Mouse (Mus musculus) kidney, adult 2 months (tissue): ENCODE data around the gene Snap91. TPM values are rescaled to one million over a fixed set of nuclear protein-coding genes. Genes with fewer than 3 reads are reported as not detected.

Source experiments
- DNase-seq: peaks from one replicate; pipeline ENCODE4 v3.0.0; 2021
- H3K27ac ChIP-seq: fragments of 200-500 bp; 2 replicates; pipeline ENCODE4 v1.5.1; 2012; ENCODE audit warnings: low read depth, low read length, control low read depth, inconsistent platforms; ENCODE audit not compliant: insufficient read depth
- H3K27me3 ChIP-seq: fragments of 200-500 bp; replicated peaks from 2 replicates; pipeline ENCODE4 v1.6.1; 2012; ENCODE audit warnings: mild to moderate bottlenecking, moderate library complexity, low read length, inconsistent platforms; ENCODE audit not compliant: control insufficient read depth, insufficient read depth
- H3K36me3 ChIP-seq: fragments of 200-500 bp; 2 replicates; pipeline ENCODE4 v1.6.1; 2012; ENCODE audit warnings: mild to moderate bottlenecking, moderate library complexity, low read length, inconsistent platforms; ENCODE audit not compliant: control insufficient read depth, insufficient read depth
- H3K4me1 ChIP-seq: fragments of 200-500 bp; 2 replicates; pipeline ENCODE4 v1.6.1; 2011; ENCODE audit warnings: low read length; ENCODE audit not compliant: control insufficient read depth, insufficient read depth
- H3K4me3 ChIP-seq: fragments of 200-500 bp; 2 replicates; pipeline ENCODE4 v1.5.1; 2011; ENCODE audit warnings: mild to moderate bottlenecking, low read depth, low read length, control low read depth; ENCODE audit not compliant: insufficient read depth
- CTCF ChIP-seq: fragments of 200-500 bp; conservative IDR thresholded peaks from 2 replicates; pipeline ENCODE4 v1.5.1; 2011; ENCODE audit warnings: low read depth, mild to moderate bottlenecking, control low read depth, low read length, moderate library complexity, mixed read lengths; ENCODE audit not compliant: insufficient read depth, insufficient read length
- POLR2A ChIP-seq: fragments of 200-500 bp; IDR thresholded peaks from one replicate; pipeline ENCODE4 v1.6.1; 2011; ENCODE audit warnings: low read depth, low read length, control low read depth
- WGBS: fragments of 180-500 bp; shearing (Covaris S2); methylation state at CpG from one replicate; pipeline ENCODE4 v1.1.7; 2018; 5-methylcytosine and 5-hydroxymethylcytosine counted together
- polyA plus RNA-seq: library from polyadenylated mRNA; depleted of rRNA; stranded (reverse); fragments of >200 nt; gene quantifications from 2 replicates; pipeline ENCODE4 v1.2.3, GENCODE M21; 2012

The Snap91 gene
- polyA plus RNA-seq, 1 experiment, result 4.1 TPM

- no peaks in the 10 kb centered on the region for H3K36me3 ChIP-seq
- H3K27ac ChIP-seq, result no peak overlapping the region
- H3K4me3 ChIP-seq, result no peak overlapping the region
- H3K4me1 ChIP-seq, result no peaks in the 10 kb centered on the region
- no peak for DNase-seq
- WGBS, result 96% methylated on average over 3 of the region's 3 CpGs
- TF ChIP-seq POLR2A (no peak), CTCF (no peak)
- no peaks in the 10 kb centered on the region for H3K27me3 ChIP-seq
These were observed 150.6 kb downstream of the Snap91 start for GRCm38 (mm10) chr9:86729811-86730210.

DNA sequence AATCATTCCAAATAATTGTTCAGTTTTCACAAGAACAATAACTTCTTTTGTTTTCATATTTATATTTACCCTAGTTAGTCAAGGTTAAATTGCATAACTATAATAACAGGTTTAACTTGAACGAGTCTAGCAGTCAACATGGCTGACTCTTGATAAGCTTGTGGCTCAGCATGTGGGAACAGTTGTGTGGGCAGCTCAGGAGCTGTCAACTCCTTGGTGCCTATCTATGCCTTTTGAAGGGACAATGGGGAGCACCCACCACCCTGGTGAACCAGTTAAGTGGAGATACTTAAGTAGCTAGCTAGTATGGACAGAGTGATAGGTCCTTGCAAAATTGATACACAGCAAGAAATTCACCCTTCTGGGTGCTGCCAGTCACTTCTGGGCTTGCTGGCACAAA lies 151.4 kb downstream of the Snap91 start:
- Histone ChIP-seq H3K4me3 (no peak overlapping the region), H3K36me3 (no peaks in the 10 kb centered on the region), H3K4me1 (no peaks in the 10 kb centered on the region), H3K27me3 (no peaks in the 10 kb centered on the region), H3K27ac (no peak overlapping the region)
- no peak for TF ChIP-seq POLR2A
- no peak for TF ChIP-seq CTCF
- 74% methylated on average over 1 of the region's 1 CpGs for WGBS
- DNase-seq, result no peak

DNA sequence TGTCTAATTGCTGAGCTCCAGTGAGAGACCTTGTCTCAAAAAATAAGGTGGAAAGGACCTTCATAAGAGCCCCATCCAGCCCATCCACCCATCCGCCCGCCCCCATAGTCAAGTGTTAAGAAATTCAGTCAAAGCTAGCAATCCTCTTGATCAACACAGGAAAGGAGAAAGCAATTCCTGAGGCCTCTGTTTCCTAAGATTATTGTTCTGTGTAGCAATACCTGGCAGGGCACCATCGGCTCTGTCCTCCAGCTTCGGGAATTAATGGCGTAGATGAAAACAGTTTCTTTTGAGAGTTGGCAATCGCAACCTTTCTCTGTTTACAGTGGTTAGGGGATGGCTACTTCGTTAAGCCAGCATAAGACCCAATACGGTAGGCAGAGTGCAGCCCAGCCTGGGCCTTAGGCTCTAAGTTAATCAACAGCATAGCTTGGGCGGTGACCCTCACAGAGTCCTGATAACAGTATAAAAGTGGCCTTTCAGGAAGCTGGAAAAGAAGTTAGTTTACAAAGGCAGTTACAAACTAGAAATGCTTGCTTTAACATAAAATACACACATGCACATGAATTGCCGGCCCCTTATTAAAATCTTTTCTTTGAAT lies 152.1 kb downstream of the Snap91 start:
- TF ChIP-seq CTCF (no peak), POLR2A (no peak)
- DNase-seq, result no peak
- H3K4me1 ChIP-seq, result no peaks in the 10 kb centered on the region
- H3K36me3 ChIP-seq, result no peaks in the 10 kb centered on the region
- no peaks in the 10 kb centered on the region for H3K27me3 ChIP-seq
- no peak overlapping the region for H3K4me3 ChIP-seq
- 75% methylated on average over 10 of the region's 10 CpGs for WGBS
- no peak overlapping the region for H3K27ac ChIP-seq

GRCm38 (mm10) chr9:86726381-86726720 lies 154.1 kb downstream of the Snap91 start:
- TF ChIP-seq CTCF (no peak), POLR2A (no peak)
- Histone ChIP-seq H3K36me3 (no peaks in the 10 kb centered on the region), H3K27ac (no peak overlapping the region), H3K4me3 (no peak overlapping the region), H3K27me3 (no peaks in the 10 kb centered on the region), H3K4me1 (no peaks in the 10 kb centered on the region)
- DNase-seq, result no peak
- WGBS, result 87% methylated on average over 5 of the region's 5 CpGs

DNA sequence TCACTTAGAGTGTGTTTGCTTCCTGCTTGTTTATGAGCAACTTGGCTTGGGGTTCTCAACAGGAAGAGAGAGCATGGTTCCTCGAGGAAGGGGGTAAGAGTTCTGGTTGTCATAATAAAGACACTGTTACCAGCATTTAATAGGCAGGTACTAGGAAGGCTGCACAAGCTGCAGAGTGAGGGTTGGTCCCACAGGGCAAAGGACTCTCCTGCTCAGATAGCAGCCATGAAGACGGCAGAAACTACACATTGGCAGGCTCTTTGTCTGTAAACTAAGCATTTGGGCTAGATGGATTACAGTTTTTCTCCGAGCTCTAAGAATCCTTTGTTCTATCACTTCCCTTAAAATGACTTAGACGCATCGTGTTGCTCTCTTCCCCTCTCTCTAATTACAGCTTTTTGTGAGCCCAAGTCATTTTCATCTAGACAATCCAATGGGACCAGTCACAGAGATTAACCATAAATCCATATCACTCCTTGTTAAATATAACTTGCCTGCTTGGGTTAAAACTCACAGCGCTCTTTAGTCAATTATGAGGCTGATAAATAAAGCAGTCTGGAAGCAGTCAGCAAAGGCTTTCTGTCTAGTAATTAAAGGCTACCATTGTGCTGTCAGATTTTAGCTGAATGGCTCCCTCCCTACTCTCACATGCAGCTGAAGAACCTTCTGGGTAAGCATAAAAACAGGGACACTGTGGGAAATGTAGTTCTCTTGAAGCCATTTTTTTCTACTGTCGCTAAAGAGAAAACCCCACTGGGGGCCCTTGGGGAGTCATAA lies 154.7 kb downstream of the Snap91 start:
- no peaks in the 10 kb centered on the region for H3K36me3 ChIP-seq
- H3K27me3 ChIP-seq, result no peaks in the 10 kb centered on the region
- no peaks in the 10 kb centered on the region for H3K4me1 ChIP-seq
- WGBS, result 68% methylated on average over 7 of the region's 7 CpGs
- no peak for DNase-seq
- no peak for TF ChIP-seq CTCF
- TF ChIP-seq POLR2A, result no peak
- no peak overlapping the region for H3K27ac ChIP-seq
- H3K4me3 ChIP-seq, result no peak overlapping the region

GRCm38 (mm10) chr9:86725066-86725465 lies 155.4 kb downstream of the Snap91 start:
- H3K36me3 ChIP-seq, result no peaks in the 10 kb centered on the region

DNA sequence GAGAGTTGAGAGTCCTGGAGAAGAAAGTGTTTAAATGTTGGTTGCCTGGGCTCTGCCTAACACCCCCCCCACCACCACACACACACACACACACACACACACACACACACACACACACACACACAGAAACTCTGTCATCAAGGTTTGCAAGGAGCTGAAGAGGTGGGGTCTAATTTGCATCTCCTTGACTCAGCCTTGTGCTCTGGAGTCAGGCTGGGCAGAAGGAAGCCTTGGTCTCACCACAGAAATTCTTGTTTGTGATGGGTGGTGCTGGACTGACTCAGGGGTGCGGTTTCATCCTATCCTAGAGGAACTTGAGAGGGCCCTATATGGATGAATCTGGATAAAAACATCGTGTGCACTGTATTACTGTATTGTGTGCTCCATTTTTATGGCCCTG lies 159.7 kb downstream of the Snap91 start:
- Histone ChIP-seq H3K27me3 (no peaks in the 10 kb centered on the region), H3K4me3 (no peak overlapping the region), H3K36me3 (no peaks in the 10 kb centered on the region), H3K4me1 (no peaks in the 10 kb centered on the region), H3K27ac (no peak overlapping the region)
- no peak for DNase-seq
- WGBS, result 85% methylated on average over 2 of the region's 2 CpGs
- no peak for TF ChIP-seq CTCF
- TF ChIP-seq POLR2A, result no peak

More at GRCm38 (mm10) chr9:86725066-86725465, 155.4 kb downstream of the Snap91 start:
- no peak for DNase-seq
- 82% methylated on average over 4 of the region's 4 CpGs for WGBS
- Histone ChIP-seq H3K4me1 (no peaks in the 10 kb centered on the region), H3K27ac (no peak overlapping the region), H3K4me3 (no peak overlapping the region), H3K27me3 (no peaks in the 10 kb centered on the region)
- TF ChIP-seq POLR2A (no peak), CTCF (no peak)

- DNase-seq, result no peak
- Histone ChIP-seq H3K27me3 (no peaks in the 10 kb centered on the region), H3K4me3 (no peak overlapping the region), H3K36me3 (no peaks in the 10 kb centered on the region), H3K27ac (no peak overlapping the region), H3K4me1 (no peaks in the 10 kb centered on the region)
- 89% methylated on average over 5 of the region's 5 CpGs for WGBS
- TF ChIP-seq POLR2A (no peak), CTCF (no peak)
These were observed 160.2 kb downstream of the Snap91 start for GRCm38 (mm10) chr9:86720227-86720626.
